Mouse (Mus musculus) left cerebral cortex, adult 11 months (tissue): ENCODE data around the gene Nutf2.
"Not testable (repeated sequence)": the region's sequence is repeated elsewhere in the genome, so short reads cannot be mapped to it uniquely, and the experiment has no call there.

Source experiments
- DNase-seq: peaks from one replicate; pipeline ENCODE4 v3.0.0; 2022; ENCODE audit warnings: low spot score

The Nutf2 gene

GRCm38 (mm10) chr8:105860143-105860981 lies at the start of gene Nutf2:
Gene Nutf2, plus strand, starts transcription at chr8:105860580.
- DNase-seq, result peak; percentile 93

DNA sequence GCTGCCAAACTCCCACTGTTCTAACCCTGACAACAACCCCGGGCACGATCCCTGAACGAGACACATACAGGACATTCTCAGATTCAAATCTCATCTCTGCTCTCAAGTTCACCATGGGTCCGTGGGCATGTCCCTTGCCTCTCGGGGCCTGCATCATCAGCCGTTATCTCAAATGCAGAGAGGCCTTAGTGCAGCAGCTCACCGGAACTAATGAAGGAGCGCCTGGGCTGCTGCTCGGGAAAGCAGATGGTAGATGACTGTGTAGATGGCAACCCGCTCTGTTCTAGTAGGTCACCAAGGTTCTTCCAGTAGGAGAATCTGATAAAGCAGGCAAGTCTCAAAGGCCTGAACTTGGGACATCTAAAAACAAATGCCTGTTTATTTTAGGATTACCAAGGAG lies 49.3 kb upstream of the Nutf2 start:
- DNase-seq, result no peak

- DNase-seq, result no peak
Measured at GRCm38 (mm10) chr8:105811543-105811942, 48.8 kb upstream of the Nutf2 start.

GRCm38 (mm10) chr8:105812511-105812910 lies 47.9 kb upstream of the Nutf2 start:
- DNase-seq, result no peak

DNA sequence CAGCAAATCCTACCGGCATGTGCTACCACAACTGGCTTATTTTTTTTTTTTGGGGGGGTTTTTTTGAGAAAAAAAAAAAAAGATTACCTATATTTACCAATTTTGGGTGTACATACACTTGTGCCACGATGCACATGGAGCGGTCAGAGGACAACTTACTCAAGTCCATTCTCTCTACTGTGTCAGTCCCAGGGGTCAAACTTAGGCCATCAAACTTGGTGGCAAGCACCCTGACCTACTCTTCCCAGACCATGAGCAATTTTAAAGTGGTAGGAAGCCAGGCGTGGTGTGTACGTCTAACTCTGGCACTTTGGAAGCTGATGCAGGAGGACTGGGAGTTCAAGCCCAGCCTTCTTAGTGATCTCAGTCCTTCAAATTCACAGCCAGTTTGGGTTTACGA lies 47.1 kb upstream of the Nutf2 start:
- no peak for DNase-seq

- DNase-seq, result no peak
Measured at GRCm38 (mm10) chr8:105819659-105820058, 40.7 kb upstream of the Nutf2 start.

GRCm38 (mm10) chr8:105820925-105821324 lies 39.5 kb upstream of the Nutf2 start:
- no peak for DNase-seq

DNA sequence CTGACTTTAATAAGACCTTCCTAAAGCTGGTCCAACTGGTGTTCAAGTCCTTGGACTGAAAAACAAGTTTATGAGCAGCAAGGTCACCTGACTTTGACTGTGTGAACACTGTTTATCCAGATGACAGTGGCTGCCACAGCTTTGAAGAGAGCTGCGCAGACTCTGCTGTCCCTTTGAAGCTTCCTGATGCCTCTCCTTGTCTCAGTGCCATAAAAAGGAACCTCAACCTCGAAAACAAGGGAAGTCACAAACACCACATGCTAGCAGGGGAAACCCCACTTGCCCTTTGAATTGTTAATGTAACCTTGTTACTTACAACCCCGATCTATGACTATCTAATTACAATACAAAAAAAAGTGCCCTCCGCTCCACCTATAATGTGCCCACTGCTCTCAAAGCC lies 34.9 kb upstream of the Nutf2 start:
- no peak for DNase-seq

- DNase-seq, result no peak
Measured at GRCm38 (mm10) chr8:105826379-105826778, 34.0 kb upstream of the Nutf2 start.

DNA sequence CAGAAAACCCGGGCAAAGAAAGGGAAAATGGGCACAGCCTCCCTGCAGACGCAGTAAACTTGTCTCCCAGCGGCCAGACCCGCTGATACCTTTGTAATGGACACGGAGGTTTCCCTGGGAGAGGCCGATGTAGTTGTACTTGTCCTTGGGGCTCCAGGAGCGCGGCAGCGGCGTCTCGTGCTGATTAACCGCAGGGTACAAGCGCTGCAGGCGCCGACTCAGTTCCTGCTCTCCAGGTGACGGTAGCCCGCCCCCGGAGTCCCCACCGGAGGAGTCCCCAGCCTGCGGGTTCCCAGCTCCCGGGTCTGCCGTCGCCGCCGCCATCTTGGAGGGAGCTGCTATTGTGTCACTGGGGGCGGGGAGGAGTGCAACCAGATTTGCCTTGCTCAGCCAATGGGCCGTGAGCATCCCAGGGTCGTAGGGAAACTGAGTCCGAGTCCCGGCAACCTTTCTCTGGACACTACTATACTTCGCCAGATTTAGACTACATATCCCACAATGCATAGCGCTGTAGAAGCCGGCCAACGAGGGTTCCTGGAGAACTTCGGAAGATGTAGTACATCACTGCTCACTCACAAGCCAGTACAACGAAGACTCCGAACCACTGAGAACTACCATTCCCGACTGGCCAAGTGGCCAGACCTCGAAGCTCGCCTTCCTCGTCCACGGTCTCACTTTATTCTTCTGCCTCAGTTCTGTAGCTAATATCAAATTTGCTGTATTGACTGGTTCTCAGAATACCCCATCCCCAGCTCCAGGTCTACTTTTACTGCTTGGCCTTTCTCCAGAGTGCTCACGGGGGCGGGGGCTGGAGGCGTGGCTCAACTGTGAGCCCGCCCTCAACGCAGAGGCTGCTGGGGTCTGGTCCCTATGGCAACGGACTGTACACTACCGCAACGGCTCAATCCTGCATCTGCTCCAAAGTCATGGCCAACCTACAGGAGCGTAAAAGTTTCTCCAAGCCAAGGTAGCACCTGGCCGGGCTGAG lies 33.2 kb upstream of the Nutf2 start, which contains the start of the genes Ranbp10 and Tsnaxip1:
TSS of gene Ranbp10 (minus strand) at position 490 of the 988 bp plus-strand sequence.
TSS of gene Tsnaxip1 (plus strand) at position 871 of the 988 bp plus-strand sequence.
- peak; percentile 99 for DNase-seq

DNA sequence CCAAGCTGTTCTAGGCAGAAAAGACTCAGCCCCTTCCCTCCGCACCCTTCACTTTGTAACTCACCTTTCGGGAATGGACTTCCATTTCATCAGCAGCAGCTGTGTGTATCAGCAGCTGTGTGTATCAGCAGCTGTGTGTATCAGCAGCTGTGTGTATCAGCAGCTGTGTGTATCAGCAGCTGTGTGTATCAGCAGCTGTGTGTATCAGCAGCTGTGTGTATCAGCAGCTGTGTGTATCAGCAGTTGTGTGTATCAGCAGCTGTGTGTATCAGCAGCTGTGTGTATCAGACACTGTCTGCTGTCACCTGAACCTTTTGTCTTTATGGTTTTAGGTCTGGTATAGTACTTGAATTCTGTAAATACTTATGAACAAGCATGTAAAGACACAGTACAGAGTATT lies 26.6 kb upstream of the Nutf2 start:
- not testable (repeated sequence) for DNase-seq

DNA sequence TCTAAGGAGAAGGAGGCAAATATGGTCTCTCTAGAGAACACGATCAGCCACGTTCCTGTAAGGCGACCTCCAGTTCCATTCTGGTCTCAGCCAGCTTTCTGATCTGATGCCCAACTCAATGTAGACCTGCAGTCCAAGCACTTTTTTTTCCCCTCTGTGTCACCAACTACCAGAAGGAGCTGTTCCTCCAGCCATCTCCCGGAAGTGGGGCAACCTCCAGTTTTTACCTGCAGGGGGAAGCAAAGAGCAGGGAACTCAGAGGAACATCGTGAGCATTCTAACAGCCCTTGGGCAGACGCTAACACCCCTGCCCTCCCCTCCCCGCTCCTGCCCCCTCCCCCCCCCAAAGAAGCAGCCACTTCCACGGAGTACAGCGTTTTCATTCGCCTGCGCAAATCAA lies 25.1 kb upstream of the Nutf2 start:
- no peak for DNase-seq

DNA sequence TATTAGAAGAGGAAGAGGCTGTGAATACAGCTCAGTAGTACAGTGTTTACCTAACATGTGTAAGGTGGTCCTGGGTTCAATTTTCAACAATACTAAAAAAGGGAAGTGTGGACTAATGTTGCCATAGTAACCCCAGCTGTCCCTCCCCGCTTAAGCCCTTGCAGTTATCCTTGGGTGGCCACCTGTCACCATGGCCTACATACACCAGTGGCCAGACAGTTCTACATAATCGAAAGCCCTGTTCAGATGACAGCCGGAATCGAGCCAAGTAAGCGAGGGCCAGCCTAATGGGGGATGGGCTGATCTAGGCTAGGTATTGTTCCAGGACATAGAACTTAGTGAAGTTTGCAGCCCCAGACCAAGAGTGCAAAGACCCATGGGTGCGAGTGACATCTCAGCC lies 23.4 kb upstream of the Nutf2 start:
- DNase-seq, result no peak

- no peak for DNase-seq
Measured at GRCm38 (mm10) chr8:105839209-105839608, 21.2 kb upstream of the Nutf2 start.

DNA sequence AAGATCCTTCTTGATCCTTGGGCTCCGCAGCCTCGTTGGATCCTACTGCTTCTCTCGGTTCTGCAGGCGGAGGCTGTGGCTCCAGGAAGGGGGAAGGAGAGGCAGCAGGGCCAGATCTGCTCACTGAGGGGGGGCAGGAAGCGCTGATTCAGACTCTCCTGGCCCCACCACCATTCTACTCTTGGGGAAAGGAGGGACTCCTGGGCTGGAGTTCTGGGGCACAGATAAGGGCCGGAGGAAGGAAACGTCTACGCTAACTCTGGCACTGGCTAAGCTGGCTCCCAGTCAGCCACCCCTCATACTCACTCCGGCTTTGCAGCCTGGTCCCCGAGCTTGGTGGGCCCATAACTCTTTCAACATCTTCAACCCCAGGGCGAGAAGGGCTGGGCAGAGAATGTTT lies 13.7 kb upstream of the Nutf2 start:
- DNase-seq, result no peak

GRCm38 (mm10) chr8:105850014-105850413 lies 10.4 kb upstream of the Nutf2 start:
- no peak for DNase-seq

GRCm38 (mm10) chr8:105850611-105851010 lies 9.8 kb upstream of the Nutf2 start:
- no peak for DNase-seq

DNA sequence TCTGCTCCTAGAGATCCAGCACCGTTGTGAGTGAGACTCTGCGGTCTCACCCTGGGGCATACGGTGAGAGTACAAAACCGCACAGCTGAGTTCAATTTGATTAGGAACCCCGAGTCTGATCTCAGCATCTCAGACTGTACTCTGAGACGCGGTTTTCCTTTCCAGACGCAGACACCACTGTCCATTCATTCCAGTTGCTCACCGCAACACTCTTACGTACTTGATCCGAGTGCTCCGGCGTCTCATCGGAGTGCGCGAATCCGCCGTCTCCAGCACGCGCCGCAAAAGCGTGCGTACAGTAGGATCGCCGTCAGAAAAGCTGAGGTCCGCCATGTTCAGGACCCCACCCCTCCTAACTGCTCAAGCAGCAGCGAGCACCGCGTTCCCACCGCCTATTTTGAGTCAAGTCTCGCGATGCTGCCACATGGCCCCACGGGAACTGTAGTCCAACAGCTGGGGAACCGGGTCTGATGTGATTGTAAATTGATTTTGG lies 8.7 kb upstream of the Nutf2 start:
- peak; percentile 85 for DNase-seq

DNA sequence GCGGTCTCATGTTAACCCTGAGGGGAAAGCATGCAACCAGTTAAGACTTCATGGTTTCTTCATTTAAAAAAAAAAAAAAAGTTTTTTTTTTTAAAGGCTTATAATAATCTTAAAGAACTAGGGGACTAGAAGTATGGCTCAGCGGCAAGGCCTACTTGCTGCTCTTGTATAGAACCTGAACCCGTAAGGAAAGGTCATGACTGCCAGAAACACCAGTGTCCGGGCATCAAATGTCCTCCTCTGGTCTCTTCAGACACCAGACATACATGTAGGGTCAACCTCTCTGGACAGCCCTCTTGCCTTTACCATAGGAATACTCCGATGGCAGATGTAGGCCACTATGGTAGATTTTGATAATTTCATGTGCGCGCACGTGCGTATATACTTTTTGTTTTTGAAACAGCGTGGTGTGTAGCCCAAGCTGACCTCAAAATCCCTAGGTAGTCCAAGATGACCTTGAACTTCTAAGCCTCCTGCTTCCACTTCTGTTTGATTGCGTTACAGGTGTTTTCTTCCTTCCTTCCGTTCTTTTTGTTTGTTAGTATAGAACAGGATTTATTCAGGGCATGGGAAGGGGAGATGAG lies 8.1 kb upstream of the Nutf2 start:
- DNase-seq, result no peak

- DNase-seq, result no peak
Measured at GRCm38 (mm10) chr8:105853178-105853577, 7.2 kb upstream of the Nutf2 start, which contains the start of gene Cenpt. Gene Cenpt, minus strand, starts transcription at chr8:105853278.

- no peak for DNase-seq
Measured at GRCm38 (mm10) chr8:105854303-105854702, 6.1 kb upstream of the Nutf2 start.

- DNase-seq, result peak; percentile 83
Measured at GRCm38 (mm10) chr8:105854715-105855216, 5.6 kb upstream of the Nutf2 start, which contains the start of gene Thap11. Gene Thap11, plus strand, starts transcription at chr8:105855132.
